Mouse (Mus musculus) small intestine, adult 2 months (tissue): ENCODE measurements around the gene Cbx4. TPM values are rescaled to one million over a fixed set of nuclear protein-coding genes. Genes with fewer than 3 reads are reported as not detected.

Experiments
- H3K27ac ChIP-seq: fragments of 200-500 bp; 2 replicates; pipeline ENCODE4 v1.5.1; 2012; ENCODE audit warnings: low read depth, low read length, control low read depth, inconsistent platforms; ENCODE audit not compliant: insufficient read depth
- H3K27me3 ChIP-seq: fragments of 200-500 bp; 2 replicates; pipeline ENCODE4 v1.6.1; 2012; ENCODE audit warnings: mild to moderate bottlenecking, moderate library complexity, low read length, inconsistent platforms; ENCODE audit not compliant: control insufficient read depth, insufficient read depth
- H3K36me3 ChIP-seq: fragments of 200-500 bp; 2 replicates; pipeline ENCODE4 v1.6.1; 2012; ENCODE audit warnings: mild to moderate bottlenecking, low read length, control low read depth, inconsistent platforms; ENCODE audit not compliant: control insufficient read depth, insufficient read depth
- H3K4me1 ChIP-seq: fragments of 200-500 bp; 2 replicates; pipeline ENCODE4 v1.6.1; 2012; ENCODE audit warnings: low read length, inconsistent platforms, mixed read lengths; ENCODE audit not compliant: control insufficient read depth, insufficient read depth, insufficient read length
- H3K4me3 ChIP-seq: fragments of 200-500 bp; 2 replicates; pipeline ENCODE4 v1.5.1; 2012; ENCODE audit warnings: low read depth, mild to moderate bottlenecking, control low read depth, inconsistent platforms, low read length, moderate library complexity
- CTCF ChIP-seq: fragments of 200-500 bp; IDR thresholded peaks from 2 replicates; pipeline ENCODE4 v1.5.1; 2012; ENCODE audit warnings: low read depth, mild to moderate bottlenecking, control low read depth, inconsistent platforms, low read length, moderate library complexity, mixed read lengths; ENCODE audit not compliant: insufficient replicate concordance, insufficient read length; ENCODE audit errors: extremely low read depth
- POLR2A ChIP-seq: fragments of 200-500 bp; IDR thresholded peaks from 2 replicates; pipeline ENCODE4 v1.6.1; 2012; ENCODE audit warnings: low read depth, mild to moderate bottlenecking, control low read depth, inconsistent platforms, low read length, moderate library complexity
- WGBS: fragments of 180-500 bp; shearing (Covaris S2); methylation state at CpG from one replicate; pipeline ENCODE4 v1.1.7; 2018; 5-methylcytosine and 5-hydroxymethylcytosine counted together
- polyA plus RNA-seq: library from polyadenylated mRNA; depleted of rRNA; stranded (reverse); fragments of >200 nt; gene quantifications from 2 replicates; pipeline ENCODE4 v1.2.3, GENCODE M21; 2012

Gene Cbx4
- polyA plus RNA-seq, 1 experiment = 7.6 TPM

DNA sequence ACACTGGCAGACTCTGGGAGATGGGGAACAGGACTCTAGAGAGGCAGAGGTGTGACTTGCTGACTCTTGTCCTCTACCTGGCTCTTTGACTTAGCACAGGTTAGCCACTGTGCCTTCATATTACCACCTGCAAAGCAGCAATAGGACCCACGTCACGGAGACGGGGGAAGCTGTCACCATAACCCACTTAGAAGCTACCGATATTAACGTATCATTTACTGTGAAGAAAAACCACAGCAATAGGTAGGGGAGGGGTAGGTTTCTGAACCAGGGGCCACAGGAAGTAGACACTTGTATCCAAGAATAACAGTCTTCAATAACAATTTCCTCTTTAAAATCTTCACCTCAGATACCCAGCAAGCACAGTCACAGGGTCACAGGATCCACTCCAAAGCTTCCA lies 10.2 kb downstream of the Cbx4 start:
- Histone ChIP-seq H3K27ac (0 out of 2 replicates have a peak overlapping the region, but pooled peaks have one; percentile 24), H3K27me3 (no peaks in the 10 kb centered on the region), H3K4me1 (peaks cover 13% of the 10 kb centered on the region), H3K4me3 (no peak overlapping the region), H3K36me3 (peaks cover 10% of the 10 kb centered on the region)
- WGBS = 91% methylated on average over 5 of the region's 5 CpGs
- TF ChIP-seq CTCF (no peak), POLR2A (no peak)

- H3K4me3 ChIP-seq = no peak overlapping the region
- no peaks in the 10 kb centered on the region for H3K27me3 ChIP-seq
- no peak overlapping the region for H3K27ac ChIP-seq
- TF ChIP-seq CTCF (no peak), POLR2A (no peak)
- no peaks in the 10 kb centered on the region for H3K36me3 ChIP-seq
- WGBS = 87% methylated on average over 6 of the region's 6 CpGs
- H3K4me1 ChIP-seq = peaks cover 7% of the 10 kb centered on the region
Observed at GRCm38 (mm10) chr11:119073876-119074433, 12.1 kb downstream of the Cbx4 start.

GRCm38 (mm10) chr11:119072986-119073385 lies 13.0 kb downstream of the Cbx4 start:
- Histone ChIP-seq H3K36me3 (no peaks in the 10 kb centered on the region), H3K27me3 (no peaks in the 10 kb centered on the region), H3K4me3 (no peak overlapping the region), H3K4me1 (0 out of 2 replicates have a peak, but pooled peaks cover 4% of the 10 kb centered on the region), H3K27ac (no peak overlapping the region)
- 76% methylated on average over 6 of the region's 6 CpGs for WGBS
- TF ChIP-seq CTCF (no peak), POLR2A (no peak)

- 52% methylated on average over 7 of the region's 7 CpGs for WGBS
- Histone ChIP-seq H3K27me3 (no peaks in the 10 kb centered on the region), H3K4me3 (no peak overlapping the region), H3K27ac (no peak overlapping the region), H3K36me3 (no peaks in the 10 kb centered on the region), H3K4me1 (0 out of 2 replicates have a peak, but pooled peaks cover 4% of the 10 kb centered on the region)
- no peak for TF ChIP-seq CTCF
- no peak for TF ChIP-seq POLR2A
Observed at GRCm38 (mm10) chr11:119072239-119072638, 13.8 kb downstream of the Cbx4 start.

DNA sequence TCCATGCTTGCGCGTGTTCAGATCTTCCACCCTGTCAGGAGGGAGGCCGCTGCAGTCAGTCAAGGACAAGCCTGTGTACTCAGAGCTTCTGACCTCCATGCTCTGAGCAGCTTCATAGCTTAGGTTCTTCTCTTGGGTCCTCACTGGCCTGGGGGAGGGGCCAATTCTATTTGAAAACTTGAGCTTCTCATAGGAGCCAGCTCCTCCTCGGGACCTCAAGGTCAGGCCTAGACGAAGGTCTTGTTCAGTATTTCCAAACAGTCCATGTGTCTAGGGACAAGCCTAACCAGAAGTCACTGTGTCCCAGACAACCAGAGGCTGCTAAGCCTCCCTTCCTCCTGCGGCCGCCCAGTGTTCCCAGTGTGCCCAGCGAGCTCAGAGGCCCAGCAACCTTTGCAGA lies 19.2 kb downstream of the Cbx4 start:
- H3K27ac ChIP-seq = no peak overlapping the region
- H3K4me1 ChIP-seq = no peaks in the 10 kb centered on the region
- H3K4me3 ChIP-seq = no peak overlapping the region
- TF ChIP-seq POLR2A = no peak
- TF ChIP-seq CTCF = no peak
- 88% methylated on average over 8 of the region's 8 CpGs for WGBS
- no peaks in the 10 kb centered on the region for H3K27me3 ChIP-seq
- no peaks in the 10 kb centered on the region for H3K36me3 ChIP-seq

GRCm38 (mm10) chr11:119059256-119059655 lies 26.8 kb downstream of the Cbx4 start:
- no peak overlapping the region for H3K27ac ChIP-seq
- no peaks in the 10 kb centered on the region for H3K36me3 ChIP-seq
- H3K4me1 ChIP-seq = peaks cover 24% of the 10 kb centered on the region
- H3K27me3 ChIP-seq = peaks cover 36% of the 10 kb centered on the region
- 32% methylated on average over 3 of the region's 3 CpGs for WGBS
- no peak for TF ChIP-seq CTCF
- no peak for TF ChIP-seq POLR2A
- no peak overlapping the region for H3K4me3 ChIP-seq

GRCm38 (mm10) chr11:119058041-119058995 lies 27.7 kb downstream of the Cbx4 start:
- no peaks in the 10 kb centered on the region for H3K36me3 ChIP-seq
- H3K27ac ChIP-seq = peak overlapping the region; percentile 4; the same call in 1 of the 2 replicates
- peaks cover 45% of the 10 kb centered on the region for H3K27me3 ChIP-seq
- H3K4me1 ChIP-seq = peaks cover 27% of the 10 kb centered on the region
- TF ChIP-seq POLR2A (no peak), CTCF (peak; percentile 34; the same call in 1 of the 2 replicates)
- WGBS = 2% methylated on average over 58 of the region's 58 CpGs
- H3K4me3 ChIP-seq = peak overlapping the region; percentile 71
